In the genomic region with DNA sequence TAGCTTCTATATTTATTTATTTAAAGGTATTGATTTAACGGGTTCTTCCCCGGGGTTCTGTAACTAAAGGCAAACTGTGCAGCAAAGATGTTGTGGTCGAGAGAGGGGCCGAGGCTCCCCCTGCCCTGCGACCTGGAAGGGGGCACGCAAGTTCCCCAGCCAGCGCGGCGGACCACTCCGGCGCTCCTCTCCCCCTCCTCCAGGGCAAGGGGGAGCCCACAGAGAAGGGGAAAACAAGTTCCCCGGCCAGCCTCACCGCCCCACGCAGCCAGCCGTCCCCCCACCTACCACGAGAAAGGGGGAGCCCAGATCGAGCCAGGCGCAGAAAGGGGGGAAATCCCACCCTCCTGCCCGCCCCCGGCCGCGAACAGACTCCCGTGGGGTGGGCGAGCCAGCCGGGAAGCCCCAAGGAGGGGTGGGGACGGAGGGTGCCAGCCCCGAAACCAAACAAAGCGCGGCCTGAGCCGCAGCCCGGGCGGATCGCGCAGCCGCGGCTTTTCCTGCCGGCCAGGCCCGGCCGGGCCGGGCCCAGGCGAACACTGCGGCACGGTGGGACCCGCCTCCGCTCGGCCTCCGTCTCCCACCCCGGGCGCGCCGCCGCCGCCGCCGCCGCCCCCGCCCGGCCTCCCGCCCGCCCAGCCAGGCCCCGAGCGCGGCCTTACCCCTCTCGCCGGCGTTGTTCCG, we compare ENCODE assay signal across 1 mouse cellular context.
A peak's percentile ranks its signal among the peaks of the same experiment; 100 is the strongest.
TF ChIP-seq lines count a peak whose summit lies in the region.

No protein-coding gene starts in this region.

TF ChIP-seq in CH12.LX, 34 proteins besides CTCF, POLR2A, EP300 and RAD21 (continued from another document):
- TF ChIP-seq JUND (conservative IDR thresholded peaks at IDR 0.05; ENCODE audit: low read depth, low read length) (no peak), E2F4 (IDR thresholded peaks at IDR 0.05; ENCODE audit: insufficient replicate concordance, low read depth, low read length) (no peak), ELF1 (IDR thresholded peaks at IDR 0.05; ENCODE audit: low read depth, low read length) (0 out of 2 replicates have a peak, but pooled peaks have one; percentile 10), BHLHE40 (IDR thresholded peaks at IDR 0.05; ENCODE audit: low read depth, low read length) (peak; percentile 20; the same call in 1 of the 2 replicates), NELFE (IDR thresholded peaks at IDR 0.05; ENCODE audit: low read depth, low read length) (0 out of 2 replicates have a peak, but pooled peaks have one; percentile 3), KAT2A (IDR thresholded peaks at IDR 0.05; ENCODE audit: insufficient replicate concordance, low read length) (no peak), ETS1 (conservative IDR thresholded peaks at IDR 0.05; ENCODE audit: low read depth, low read length) (peak; percentile 54; the same call in 1 of the 2 replicates), PAX5 (IDR thresholded peaks at IDR 0.05; ENCODE audit: low read length) (no peak), MEF2A (IDR thresholded peaks at IDR 0.05; ENCODE audit: borderline replicate concordance, low read depth, low read length) (0 out of 2 replicates have a peak, but pooled peaks have one; percentile 44), CHD1 (IDR thresholded peaks at IDR 0.05; ENCODE audit: low read depth, low read length) (no peak; the same call in 1 of the 2 replicates), ZMIZ1 (IDR thresholded peaks at IDR 0.05; ENCODE audit: low read depth, low read length) (peak; percentile 63; the same call in 1 of the 2 replicates), NRF1 (IDR thresholded peaks at IDR 0.05; ENCODE audit: low read depth, low read length) (peak; percentile 64), ZNF384 (IDR thresholded peaks at IDR 0.05; ENCODE audit: low read depth, low read length) (no peak), MAX (IDR thresholded peaks at IDR 0.05; ENCODE audit: low read length) (no peak), HCFC1 (IDR thresholded peaks at IDR 0.05; ENCODE audit: low read depth, low read length) (0 out of 2 replicates have a peak, but pooled peaks have one; percentile 2), TCF12 (IDR thresholded peaks at IDR 0.05; ENCODE audit: low read depth, low read length) (peak; percentile 75), UBTF (IDR thresholded peaks at IDR 0.05; ENCODE audit: low read depth, low read length) (peak; percentile 99), MAFK (IDR thresholded peaks at IDR 0.05; ENCODE audit: insufficient replicate concordance, low read length) (no peak)
